Mouse (Mus musculus) midbrain, embryonic 10.5 days (tissue): ENCODE results near the gene Igf1r. TPM values are rescaled to one million over a fixed set of nuclear protein-coding genes. Genes with fewer than 3 reads are reported as not detected.
A peak's percentile ranks its signal among the peaks of the same experiment; 100 is the strongest.

Experiments
- DNase-seq: peaks from one replicate; pipeline ENCODE4 v3.0.0-alpha.2; 2017; ENCODE audit warnings: low spot score
- H3K27ac ChIP-seq: fragments of 300-500 bp; sonication (generic); replicated peaks from 2 replicates; pipeline ENCODE4 v1.5.1; 2016; ENCODE audit warnings: mild to moderate bottlenecking
- H3K27me3 ChIP-seq: fragments of 300-500 bp; sonication (generic); 2 replicates; pipeline ENCODE4 v1.6.1; 2016; ENCODE audit warnings: low read depth, mild to moderate bottlenecking; ENCODE audit not compliant: poor library complexity, severe bottlenecking
- H3K36me3 ChIP-seq: fragments of 300-500 bp; sonication (generic); 2 replicates; pipeline ENCODE4 v1.6.1; 2016; ENCODE audit warnings: mild to moderate bottlenecking, moderate library complexity
- H3K4me1 ChIP-seq: fragments of 300-500 bp; sonication (generic); 2 replicates; pipeline ENCODE4 v1.6.1; 2016
- H3K4me3 ChIP-seq: fragments of 300-500 bp; sonication (generic); 2 replicates; pipeline ENCODE4 v1.5.1; 2016; ENCODE audit warnings: mild to moderate bottlenecking, moderate library complexity
- H3K9me3 ChIP-seq: fragments of 300-500 bp; sonication (generic); replicated peaks from 2 replicates; pipeline ENCODE4 v1.6.1; 2016; ENCODE audit warnings: mild to moderate bottlenecking
- WGBS: fragments of 180-500 bp; shearing (Covaris S2); methylation state at CpG from one replicate; pipeline ENCODE4 v1.1.7; 2016; 5-methylcytosine and 5-hydroxymethylcytosine counted together
- polyA plus RNA-seq: library from polyadenylated mRNA; unstranded; fragments of >200 nt; fragmentation: Nextera tagmentation; extraction: Ambion mirVana; gene quantifications from 2 replicates; pipeline ENCODE4 v1.2.1, GENCODE M21; 2016

Gene Igf1r
- polyA plus RNA-seq, 1 experiment from 2014 or later: 17.0 TPM

DNA sequence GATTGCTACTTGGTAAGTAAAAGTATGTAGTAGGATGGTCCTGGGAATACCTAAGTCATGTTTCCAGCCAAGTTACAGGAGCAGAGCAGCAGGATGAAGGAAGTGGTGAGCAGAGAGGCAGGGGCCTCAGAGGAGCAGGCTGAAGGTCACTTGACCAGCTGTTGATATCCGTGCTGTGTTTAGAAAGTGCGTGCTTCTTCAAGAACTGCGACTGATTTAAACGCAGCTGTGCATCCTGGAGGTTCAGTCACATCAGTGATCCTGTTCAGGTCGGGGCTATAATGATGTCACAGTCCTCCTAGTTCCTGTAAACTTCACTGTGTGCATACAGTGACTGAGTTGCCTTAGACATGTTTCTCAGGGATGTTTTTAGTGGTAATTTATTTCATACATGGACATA lies 199.3 kb downstream of the Igf1r start:
- Histone ChIP-seq H3K4me3 (no peak overlapping the region), H3K36me3 (no peaks in the 10 kb centered on the region), H3K27me3 (no peaks in the 10 kb centered on the region), H3K27ac (no peak overlapping the region), H3K4me1 (peaks cover 66% of the 10 kb centered on the region), H3K9me3 (no peaks in the 10 kb centered on the region)
- no peak for DNase-seq
- 65% methylated on average over 5 of the region's 5 CpGs for WGBS

DNA sequence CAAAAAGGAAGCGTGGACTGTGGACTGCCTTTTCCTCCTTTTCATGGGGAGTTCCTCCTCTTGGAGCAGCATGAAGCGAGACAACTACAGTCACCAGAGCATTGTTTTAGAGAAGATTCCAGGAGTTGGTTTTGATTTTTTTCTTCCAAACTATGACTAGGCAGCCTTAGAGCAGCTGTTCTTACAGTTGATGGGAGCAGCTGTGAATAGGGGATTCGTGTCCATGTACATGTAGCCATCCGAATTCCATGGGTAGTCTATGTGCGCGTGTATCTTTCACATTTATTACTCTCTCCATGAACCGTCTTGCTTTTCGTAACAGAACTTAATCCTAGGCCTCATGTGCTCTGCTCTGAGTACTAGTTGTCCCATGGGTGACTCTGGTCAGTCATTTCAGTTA lies 199.8 kb downstream of the Igf1r start:
- Histone ChIP-seq H3K4me3 (no peak overlapping the region), H3K36me3 (no peaks in the 10 kb centered on the region), H3K9me3 (no peaks in the 10 kb centered on the region), H3K4me1 (peaks cover 66% of the 10 kb centered on the region), H3K27ac (no peak overlapping the region), H3K27me3 (no peaks in the 10 kb centered on the region)
- DNase-seq: no peak
- 88% methylated on average over 8 of the region's 8 CpGs for whole genome bisulfite sequencing

DNA sequence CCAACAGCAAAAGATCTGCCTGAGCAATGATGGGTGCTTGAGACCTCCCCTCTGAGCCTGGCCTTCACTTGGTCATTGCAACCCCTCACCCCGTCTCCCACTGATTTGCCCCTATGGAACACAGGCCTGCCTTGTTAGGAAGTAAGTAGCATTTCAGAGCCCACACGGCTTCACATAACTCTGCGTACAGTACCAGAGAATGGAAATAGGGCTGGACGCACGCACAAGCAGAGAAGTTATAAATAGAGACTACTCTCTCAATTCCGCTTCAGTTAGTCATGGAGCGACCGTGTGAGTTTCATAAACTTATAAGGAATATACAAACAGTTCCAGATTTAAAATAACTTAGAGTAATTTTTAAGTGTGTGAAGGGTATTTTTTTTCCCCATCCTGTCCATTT lies 200.6 kb downstream of the Igf1r start:
- Histone ChIP-seq H3K27me3 (no peaks in the 10 kb centered on the region), H3K9me3 (no peaks in the 10 kb centered on the region), H3K4me1 (peaks cover 58% of the 10 kb centered on the region), H3K36me3 (no peaks in the 10 kb centered on the region), H3K4me3 (no peak overlapping the region), H3K27ac (no peak overlapping the region)
- 92% methylated on average over 8 of the region's 8 CpGs for WGBS
- no peak for DNase-seq

DNA sequence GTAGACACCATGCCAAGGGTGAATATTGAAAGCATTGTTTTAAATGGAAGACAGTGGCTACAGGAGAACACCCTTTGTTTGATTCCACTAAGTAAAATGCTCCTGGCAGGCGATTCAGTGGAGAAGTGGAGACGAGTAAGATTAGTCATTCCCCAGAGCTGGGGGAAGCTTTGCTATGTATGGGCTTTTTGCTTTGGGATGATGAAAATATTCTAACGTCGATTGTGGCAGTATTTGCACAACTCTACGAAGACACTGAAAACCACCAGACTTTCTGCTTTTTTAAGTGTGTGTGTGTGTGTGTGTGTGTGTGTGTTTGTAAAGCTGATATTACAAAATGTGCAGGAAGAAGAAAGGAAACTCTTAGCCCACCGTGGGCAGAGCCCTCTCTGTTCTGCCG lies 202.0 kb downstream of the Igf1r start:
- no peak for DNase-seq
- H3K9me3 ChIP-seq: no peaks in the 10 kb centered on the region
- no peak overlapping the region for H3K4me3 ChIP-seq
- H3K27me3 ChIP-seq: no peaks in the 10 kb centered on the region
- peak overlapping the region; percentile 69 for H3K27ac ChIP-seq
- H3K36me3 ChIP-seq: no peaks in the 10 kb centered on the region
- WGBS: 63% methylated on average over 7 of the region's 7 CpGs
- H3K4me1 ChIP-seq: peaks cover 50% of the 10 kb centered on the region

DNA sequence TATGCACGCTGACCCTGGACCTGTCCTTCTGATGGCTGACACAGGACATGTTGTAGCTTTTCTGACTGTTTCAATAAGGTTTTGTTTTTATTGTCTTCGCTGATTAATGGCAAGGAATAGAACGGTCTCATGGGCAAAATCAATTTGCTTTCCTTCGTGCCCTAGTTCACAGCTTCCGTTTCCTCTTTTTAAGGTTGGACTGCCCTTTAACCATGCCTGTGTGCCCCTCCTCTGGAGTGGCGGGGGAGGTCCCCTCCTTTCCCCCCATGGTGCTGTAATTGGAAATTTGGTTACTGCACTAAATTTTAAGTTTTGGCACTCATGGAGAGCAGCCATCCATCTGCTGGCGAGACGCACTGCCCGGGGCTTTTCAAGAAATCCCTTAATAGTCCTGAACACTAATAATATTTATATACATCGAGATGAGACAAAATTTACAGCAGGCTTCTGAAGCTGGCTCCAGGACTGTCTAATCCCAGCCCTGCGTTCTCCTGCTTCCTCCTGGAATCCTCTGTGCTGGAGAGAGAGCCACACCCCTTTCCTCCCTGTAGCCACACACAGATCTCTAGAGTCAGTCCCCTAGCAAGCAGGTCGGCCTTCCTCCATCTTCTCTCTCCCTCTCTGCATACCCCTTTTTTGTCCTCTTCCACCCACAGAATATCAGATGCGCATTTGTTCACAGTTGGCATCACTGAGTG lies 207.6 kb downstream of the Igf1r start:
- H3K4me1 ChIP-seq: peaks cover 28% of the 10 kb centered on the region
- no peak overlapping the region for H3K27ac ChIP-seq
- 72% methylated on average over 13 of the region's 13 CpGs for WGBS
- no peak for DNase-seq
- H3K9me3 ChIP-seq: no peaks in the 10 kb centered on the region
- no peak overlapping the region for H3K4me3 ChIP-seq
- H3K36me3 ChIP-seq: peaks cover 6% of the 10 kb centered on the region
- no peaks in the 10 kb centered on the region for H3K27me3 ChIP-seq

DNA sequence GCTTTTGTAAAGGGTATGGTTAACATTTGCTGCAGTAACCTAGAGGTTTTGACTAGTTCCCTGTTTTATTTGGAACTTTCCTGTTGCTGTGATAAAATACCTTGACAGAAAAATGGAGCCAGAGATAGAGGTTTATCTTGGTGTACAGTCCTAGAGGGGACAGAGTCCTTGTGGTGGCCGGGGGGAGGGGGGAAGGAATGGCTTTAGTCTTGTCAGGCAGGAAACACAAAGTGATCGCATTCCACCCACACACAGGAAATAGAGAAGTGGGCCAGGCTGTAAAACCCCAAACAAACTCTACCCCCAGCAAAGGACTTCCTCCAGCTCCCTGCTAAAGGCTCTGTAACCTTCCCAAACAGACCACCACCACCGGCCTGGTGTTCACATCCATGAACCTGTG lies 211.4 kb downstream of the Igf1r start:
- Histone ChIP-seq H3K36me3 (peaks cover 24% of the 10 kb centered on the region), H3K27me3 (no peaks in the 10 kb centered on the region), H3K9me3 (no peaks in the 10 kb centered on the region), H3K4me1 (peaks cover 15% of the 10 kb centered on the region), H3K4me3 (no peak overlapping the region), H3K27ac (no peak overlapping the region)
- no peak for DNase-seq
- 80% methylated on average over 3 of the region's 3 CpGs for WGBS

DNA sequence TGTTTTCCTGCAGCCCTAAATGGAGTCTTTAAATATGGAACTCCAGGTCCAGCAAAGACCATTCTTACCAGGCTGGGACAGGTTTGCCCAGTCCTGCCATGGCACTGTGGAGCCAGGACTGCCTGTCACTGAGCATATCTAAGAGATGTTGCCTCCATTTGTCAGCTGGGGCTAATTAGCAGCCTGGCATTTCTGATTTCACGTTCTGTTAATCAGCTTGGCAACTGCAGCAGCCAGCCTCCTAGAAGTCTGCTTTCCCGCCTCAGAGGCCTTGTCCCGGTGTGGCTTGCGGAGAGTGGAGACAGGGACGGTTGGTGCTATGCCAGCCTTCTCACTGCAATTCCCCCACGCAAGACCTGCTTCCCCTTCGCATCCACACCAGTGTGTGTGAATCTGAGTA lies 220.1 kb downstream of the Igf1r start:
- DNase-seq: no peak
- H3K4me3 ChIP-seq: no peak overlapping the region
- peaks cover 71% of the 10 kb centered on the region for H3K36me3 ChIP-seq
- H3K9me3 ChIP-seq: no peaks in the 10 kb centered on the region
- no peak overlapping the region for H3K27ac ChIP-seq
- no peaks in the 10 kb centered on the region for H3K4me1 ChIP-seq
- H3K27me3 ChIP-seq: no peaks in the 10 kb centered on the region
- 87% methylated on average over 7 of the region's 7 CpGs for WGBS

DNA sequence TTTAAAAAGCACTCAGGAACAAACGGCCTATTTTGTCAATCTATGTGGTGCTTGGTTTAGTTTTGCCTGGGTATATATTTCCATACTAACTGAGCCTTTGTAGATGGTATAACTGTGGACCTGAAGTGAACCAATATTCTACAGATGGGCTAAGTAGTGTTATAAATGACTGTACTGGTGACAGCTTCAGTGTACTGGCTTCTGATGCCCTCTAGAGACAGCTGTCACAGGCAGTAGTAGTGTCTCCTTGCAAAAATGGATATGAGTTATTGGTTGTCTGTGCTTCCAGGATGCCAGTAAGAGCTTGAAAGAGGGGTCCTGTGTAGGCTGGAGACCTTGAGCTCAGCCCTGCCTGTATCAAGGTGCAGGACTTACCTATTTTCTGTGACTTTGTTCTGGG lies 227.0 kb downstream of the Igf1r start:
- DNase-seq: no peak
- no peaks in the 10 kb centered on the region for H3K27me3 ChIP-seq
- H3K4me1 ChIP-seq: peaks cover 25% of the 10 kb centered on the region
- WGBS: 87% methylated on average over 1 of the region's 1 CpGs
- no peaks in the 10 kb centered on the region for H3K9me3 ChIP-seq
- peaks cover 48% of the 10 kb centered on the region for H3K36me3 ChIP-seq
- no peak overlapping the region for H3K4me3 ChIP-seq
- H3K27ac ChIP-seq: no peak overlapping the region

DNA sequence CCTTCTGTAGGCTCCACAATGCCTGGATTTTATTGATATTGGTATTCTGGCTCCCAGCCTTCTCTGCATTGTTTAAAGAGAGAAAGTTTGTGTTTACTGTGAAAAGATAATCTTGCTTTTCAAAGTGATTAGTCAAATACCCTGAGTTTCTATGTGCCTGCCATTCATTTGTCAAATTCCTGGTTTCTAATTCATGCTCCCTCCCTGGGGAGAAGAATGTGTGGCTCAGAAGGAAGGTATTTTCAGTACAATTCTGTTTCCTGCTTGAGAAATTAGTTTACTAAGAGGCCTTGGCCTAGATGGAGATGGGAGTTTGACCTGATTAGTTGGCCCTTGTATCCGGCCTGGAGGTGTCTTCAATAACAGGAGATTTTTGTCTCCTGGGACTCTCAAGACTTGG lies 228.5 kb downstream of the Igf1r start:
- H3K27me3 ChIP-seq: no peaks in the 10 kb centered on the region
- H3K9me3 ChIP-seq: no peaks in the 10 kb centered on the region
- WGBS: 69% methylated on average over 1 of the region's 1 CpGs
- H3K4me3 ChIP-seq: no peak overlapping the region
- H3K27ac ChIP-seq: no peak overlapping the region
- H3K36me3 ChIP-seq: peaks cover 54% of the 10 kb centered on the region
- no peak for DNase-seq
- peaks cover 25% of the 10 kb centered on the region for H3K4me1 ChIP-seq

DNA sequence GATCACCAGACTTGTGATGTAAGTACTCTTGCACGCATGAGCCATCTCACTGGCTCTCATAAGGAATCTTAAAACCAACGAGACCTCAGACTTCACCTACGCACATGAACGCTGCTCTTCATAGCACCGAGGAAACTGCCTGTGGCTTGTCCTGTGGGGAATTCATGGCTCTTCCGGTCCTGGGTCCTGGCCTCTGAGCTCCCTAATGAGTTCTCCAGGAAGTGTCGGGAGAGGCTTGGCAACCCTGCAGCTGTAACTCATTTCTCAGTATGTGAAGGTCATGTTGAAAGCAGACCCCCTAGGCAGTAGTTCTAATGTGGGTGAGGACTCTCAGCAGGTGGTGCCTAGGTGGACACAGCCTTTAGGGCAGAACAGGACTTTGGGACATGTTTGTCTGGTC lies 229.4 kb downstream of the Igf1r start:
- no peak overlapping the region for H3K4me3 ChIP-seq
- no peak overlapping the region for H3K27ac ChIP-seq
- H3K4me1 ChIP-seq: peaks cover 25% of the 10 kb centered on the region
- peaks cover 56% of the 10 kb centered on the region for H3K36me3 ChIP-seq
- no peaks in the 10 kb centered on the region for H3K27me3 ChIP-seq
- no peaks in the 10 kb centered on the region for H3K9me3 ChIP-seq
- no peak for DNase-seq
- WGBS: 83% methylated on average over 7 of the region's 7 CpGs

DNA sequence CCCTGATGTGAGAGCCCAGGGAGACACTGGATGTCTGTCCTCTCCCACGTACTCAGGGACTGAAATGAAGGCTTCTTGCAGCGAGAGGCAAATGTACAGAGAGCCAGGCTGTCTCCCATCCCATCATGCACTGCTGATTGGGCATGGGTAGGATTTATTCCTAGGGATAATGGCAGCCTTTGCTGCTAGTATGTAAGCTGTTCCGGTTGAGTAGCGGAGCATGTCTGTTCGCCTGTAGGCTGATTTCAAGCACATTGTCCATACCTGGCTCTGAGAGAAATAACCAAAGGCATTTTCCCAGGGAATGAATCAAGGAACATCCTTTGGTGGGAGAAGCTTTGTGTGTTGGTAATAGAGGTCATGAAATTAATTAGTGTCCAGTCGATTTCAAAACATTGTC lies 230.1 kb downstream of the Igf1r start:
- no peak overlapping the region for H3K27ac ChIP-seq
- H3K27me3 ChIP-seq: no peaks in the 10 kb centered on the region
- peaks cover 25% of the 10 kb centered on the region for H3K4me1 ChIP-seq
- 72% methylated on average over 6 of the region's 6 CpGs for WGBS
- H3K36me3 ChIP-seq: peaks cover 63% of the 10 kb centered on the region
- no peak overlapping the region for H3K4me3 ChIP-seq
- DNase-seq: no peak
- no peaks in the 10 kb centered on the region for H3K9me3 ChIP-seq

DNA sequence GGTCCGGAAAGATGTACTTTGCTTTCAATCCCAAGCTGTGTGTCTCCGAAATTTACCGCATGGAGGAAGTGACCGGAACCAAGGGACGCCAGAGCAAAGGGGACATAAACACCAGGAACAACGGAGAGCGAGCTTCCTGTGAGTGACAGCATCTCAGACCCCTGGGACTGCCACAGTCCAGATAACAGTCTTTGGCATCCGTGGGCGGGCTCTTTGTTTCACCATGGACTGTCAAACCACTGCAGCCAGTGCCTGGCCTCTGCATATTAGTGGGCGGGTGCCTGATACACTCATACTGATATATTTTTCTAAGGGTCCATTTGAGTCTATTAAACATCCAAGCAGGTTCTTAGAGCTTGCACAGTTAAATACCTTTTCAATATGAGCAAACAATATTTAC lies 230.8 kb downstream of the Igf1r start:
- WGBS: 85% methylated on average over 10 of the region's 10 CpGs
- DNase-seq: no peak

DNA sequence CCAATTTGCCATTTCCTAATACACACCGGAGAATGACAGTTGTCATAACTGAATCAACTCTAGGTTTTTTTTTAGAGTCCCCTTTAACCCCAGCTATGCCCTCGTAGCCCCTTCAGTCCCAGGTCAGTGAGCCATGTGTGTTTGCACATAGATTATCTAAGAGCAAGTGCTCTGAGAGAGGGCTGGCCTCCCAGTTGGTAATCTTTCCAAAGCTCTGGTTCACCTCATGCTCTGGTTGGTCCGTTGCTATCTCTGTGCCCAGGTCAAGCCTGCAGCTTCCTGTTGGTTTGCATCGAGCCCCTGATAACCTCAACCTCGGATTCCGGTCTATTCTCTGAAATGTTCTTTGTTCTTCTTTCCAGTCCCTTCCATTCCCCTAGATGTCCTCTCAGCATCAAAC lies 236.6 kb downstream of the Igf1r start:
- peaks cover 95% of the 10 kb centered on the region for H3K36me3 ChIP-seq
- WGBS: 82% methylated on average over 6 of the region's 6 CpGs
- H3K4me1 ChIP-seq: no peaks in the 10 kb centered on the region

More for the DNA sequence above, 230.8 kb downstream of the Igf1r start:
- Histone ChIP-seq H3K27me3 (no peaks in the 10 kb centered on the region), H3K4me1 (peaks cover 25% of the 10 kb centered on the region), H3K9me3 (no peaks in the 10 kb centered on the region), H3K4me3 (no peak overlapping the region), H3K27ac (0 out of 2 replicates have a peak overlapping the region, but pooled peaks have one; percentile 13), H3K36me3 (peaks cover 64% of the 10 kb centered on the region)

More for the DNA sequence above, 236.6 kb downstream of the Igf1r start:
- Histone ChIP-seq H3K27ac (no peak overlapping the region), H3K9me3 (no peaks in the 10 kb centered on the region), H3K27me3 (no peaks in the 10 kb centered on the region), H3K4me3 (no peak overlapping the region)
- DNase-seq: no peak
